Mouse (Mus musculus) forebrain, embryonic 15.5 days (tissue): ENCODE results near the gene Dync1h1. TPM values are rescaled to one million over a fixed set of nuclear protein-coding genes. Genes with fewer than 3 reads are reported as not detected.
A peak's percentile ranks its signal among the peaks of the same experiment; 100 is the strongest.

Experiments
- ATAC-seq: fragments of 200-750 bp; cut with Nextera tagmentation; replicated peaks from 2 replicates; pipeline ENCODE4 v1.8.0; 2017; ENCODE audit warnings: mild to moderate bottlenecking, moderate TSS enrichment, moderate library complexity
- H3K27ac ChIP-seq: fragments of 300-500 bp; sonication (generic); replicated peaks from 2 replicates; pipeline ENCODE4 v1.5.1; 2015; ENCODE audit warnings: mild to moderate bottlenecking, inconsistent platforms
- H3K27me3 ChIP-seq: fragments of 300-500 bp; sonication (generic); 2 replicates; pipeline ENCODE4 v1.6.1; 2015; ENCODE audit warnings: inconsistent platforms
- H3K36me3 ChIP-seq: fragments of 300-500 bp; sonication (generic); 2 replicates; pipeline ENCODE4 v1.6.1; 2015; ENCODE audit warnings: mild to moderate bottlenecking, inconsistent platforms
- H3K4me1 ChIP-seq: fragments of 300-500 bp; sonication (generic); 2 replicates; pipeline ENCODE4 v1.6.1; 2015; ENCODE audit warnings: inconsistent platforms
- H3K4me2 ChIP-seq: fragments of 300-500 bp; sonication (generic); replicated peaks from 2 replicates; pipeline ENCODE4 v1.6.1; 2015; ENCODE audit warnings: mild to moderate bottlenecking, inconsistent platforms
- H3K4me3 ChIP-seq: fragments of 300-500 bp; sonication (generic); 2 replicates; pipeline ENCODE4 v1.5.1; 2015; ENCODE audit warnings: mild to moderate bottlenecking, inconsistent platforms
- H3K9ac ChIP-seq: fragments of 300-500 bp; sonication (generic); replicated peaks from 2 replicates; pipeline ENCODE4 v1.6.1; 2015; ENCODE audit warnings: mild to moderate bottlenecking, inconsistent platforms
- H3K9me3 ChIP-seq: fragments of 300-500 bp; sonication (generic); 2 replicates; pipeline ENCODE4 v1.6.1; 2016; ENCODE audit warnings: inconsistent platforms
- WGBS: fragments of 180-500 bp; shearing (Covaris S2); methylation state at CpG from one replicate; pipeline ENCODE4 v1.1.7; 2015; ENCODE audit warnings: mixed read lengths; 5-methylcytosine and 5-hydroxymethylcytosine counted together
- polyA plus RNA-seq: library from polyadenylated mRNA; unstranded; fragments of >200 nt; fragmentation: Nextera tagmentation; extraction: Ambion mirVana; gene quantifications from 2 replicates; pipeline ENCODE4 v1.2.1, GENCODE M21; 2015

Gene Dync1h1
- polyA plus RNA-seq, 1 experiment from 2014 or later = 96.2 TPM

DNA sequence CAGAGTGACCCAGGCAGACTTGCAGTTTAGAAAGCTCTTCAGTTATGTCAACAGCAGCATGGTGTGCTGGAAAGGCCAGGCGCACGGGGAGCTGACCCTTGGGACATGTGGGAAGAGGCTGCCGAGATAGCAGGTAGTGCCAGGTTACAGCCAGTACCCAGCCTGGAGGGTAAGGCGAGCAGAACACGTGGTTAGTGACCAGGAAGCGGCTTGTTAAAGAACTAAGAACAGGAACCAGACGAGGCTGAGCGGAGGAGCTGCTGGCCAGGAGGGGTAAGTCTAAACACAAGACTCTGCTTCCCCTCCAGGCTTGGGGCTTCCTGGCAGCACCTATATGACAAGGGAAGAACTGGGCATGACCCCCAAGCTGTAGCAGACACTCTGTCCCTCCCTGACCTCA, 27.6 kb upstream of the Dync1h1 start:
- H3K9ac ChIP-seq = no peak overlapping the region
- 89% methylated on average over 8 of the region's 8 CpGs for WGBS
- no peaks in the 10 kb centered on the region for H3K9me3 ChIP-seq
- no peak overlapping the region for H3K27ac ChIP-seq
- no peak overlapping the region for H3K4me2 ChIP-seq
- ATAC-seq = no peak
- H3K4me3 ChIP-seq = no peak overlapping the region
- no peaks in the 10 kb centered on the region for H3K4me1 ChIP-seq
- H3K36me3 ChIP-seq = peaks cover 25% of the 10 kb centered on the region
- H3K27me3 ChIP-seq = no peaks in the 10 kb centered on the region

DNA sequence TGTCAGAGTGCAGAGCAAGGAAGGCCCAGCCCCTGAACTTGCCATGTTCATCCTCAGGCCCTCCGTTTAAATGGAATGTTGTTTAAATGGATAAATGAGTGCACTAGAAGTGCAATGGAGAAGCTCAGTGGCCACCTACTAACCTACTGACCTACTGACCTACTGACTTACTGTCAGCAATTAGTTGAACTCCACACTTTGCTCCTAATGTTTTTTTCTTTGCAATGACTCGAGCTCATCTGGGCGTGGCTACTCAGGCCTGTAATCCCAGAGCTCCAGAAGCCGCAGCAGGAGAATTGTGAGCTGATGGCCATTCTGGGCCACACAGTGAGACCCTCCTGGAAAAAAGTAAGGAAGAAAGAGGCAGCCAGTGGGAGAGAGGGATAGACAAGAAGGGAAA, 25.3 kb upstream of the Dync1h1 start:
- Histone ChIP-seq H3K9me3 (no peaks in the 10 kb centered on the region), H3K4me2 (no peak overlapping the region), H3K4me1 (no peaks in the 10 kb centered on the region), H3K4me3 (no peak overlapping the region), H3K9ac (no peak overlapping the region), H3K27me3 (no peaks in the 10 kb centered on the region), H3K36me3 (peaks cover 4% of the 10 kb centered on the region; the same call in 1 of the 2 replicates), H3K27ac (no peak overlapping the region)
- ATAC-seq = no peak
- WGBS = 85% methylated on average over 4 of the region's 4 CpGs

DNA sequence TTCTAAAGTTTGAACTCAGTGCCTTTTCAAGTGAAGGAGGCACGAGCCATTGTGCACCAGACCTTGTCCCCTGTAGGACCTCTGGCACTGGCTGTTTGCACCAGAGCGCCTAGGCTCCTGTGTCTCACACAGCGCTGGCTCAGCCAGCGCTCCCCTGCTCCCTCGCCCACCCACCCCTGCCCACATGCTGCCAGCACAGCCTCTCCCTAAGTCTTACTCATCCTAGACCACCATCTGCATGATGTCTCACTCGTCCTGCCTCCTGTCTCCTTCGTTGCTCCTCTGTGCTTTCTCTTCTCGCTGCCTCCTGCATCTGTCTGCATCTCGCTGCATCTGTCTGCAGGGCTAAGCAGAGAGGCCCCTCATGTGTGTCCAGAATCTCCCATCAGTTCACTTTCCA, 22.9 kb upstream of the Dync1h1 start:
- WGBS = 88% methylated on average over 9 of the region's 9 CpGs
- no peaks in the 10 kb centered on the region for H3K4me1 ChIP-seq
- no peak overlapping the region for H3K4me2 ChIP-seq
- no peaks in the 10 kb centered on the region for H3K27me3 ChIP-seq
- no peaks in the 10 kb centered on the region; the same call in 1 of the 2 replicates for H3K36me3 ChIP-seq
- no peak overlapping the region for H3K4me3 ChIP-seq
- no peak overlapping the region for H3K27ac ChIP-seq
- H3K9ac ChIP-seq = no peak overlapping the region
- no peak for ATAC-seq
- no peaks in the 10 kb centered on the region for H3K9me3 ChIP-seq

DNA sequence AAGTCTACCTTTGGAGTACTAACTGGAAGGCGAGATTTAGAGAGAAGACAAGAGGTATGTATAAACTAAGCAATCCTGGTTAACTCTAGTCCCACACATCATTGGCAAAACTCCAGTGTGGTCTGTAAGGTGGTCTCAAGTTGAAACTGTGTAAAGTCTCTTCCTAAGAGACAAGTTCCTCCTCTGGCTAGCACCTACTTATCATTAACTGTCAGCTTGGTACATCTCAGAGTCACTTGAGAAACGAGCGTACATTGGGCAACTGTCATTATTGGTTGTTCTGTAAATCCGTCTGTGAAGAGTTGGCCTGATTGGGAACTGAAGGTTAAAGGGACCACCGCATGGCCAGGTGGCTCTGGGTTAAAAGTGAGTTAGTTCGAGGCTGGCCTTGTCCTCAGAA, 12.6 kb upstream of the Dync1h1 start:
- Histone ChIP-seq H3K27me3 (no peaks in the 10 kb centered on the region), H3K27ac (no peak overlapping the region), H3K4me2 (no peak overlapping the region), H3K9ac (no peak overlapping the region), H3K9me3 (no peaks in the 10 kb centered on the region), H3K36me3 (no peaks in the 10 kb centered on the region), H3K4me1 (peaks cover 15% of the 10 kb centered on the region), H3K4me3 (no peak overlapping the region)
- 81% methylated on average over 6 of the region's 6 CpGs for WGBS
- ATAC-seq = no peak

DNA sequence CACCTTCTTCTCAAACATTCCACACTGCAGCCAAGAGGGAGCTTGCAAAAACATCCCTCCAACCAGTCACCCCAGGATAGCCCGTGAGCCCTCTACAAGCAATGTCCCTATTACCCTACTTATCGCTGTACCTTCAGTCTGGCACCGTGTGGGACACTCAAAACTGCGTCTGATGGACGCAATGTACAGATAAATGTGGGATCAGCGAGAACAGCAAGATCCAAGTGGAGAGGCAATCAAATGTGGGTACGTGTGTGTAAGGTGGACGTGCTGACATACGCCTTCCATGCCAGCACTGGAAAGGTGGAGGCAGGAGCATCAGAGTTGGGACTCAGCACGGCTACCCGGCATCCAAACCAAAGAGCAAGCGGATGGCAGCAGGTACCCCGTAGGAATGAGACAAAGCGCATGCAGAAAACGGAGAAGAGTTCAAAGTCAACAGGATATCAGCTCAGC, 10.4 kb upstream of the Dync1h1 start:
- 2% methylated on average over 15 of the region's 15 CpGs for WGBS
- Histone ChIP-seq H3K36me3 (no peaks in the 10 kb centered on the region), H3K4me2 (peak overlapping the region; percentile 93), H3K27me3 (no peaks in the 10 kb centered on the region), H3K9ac (peak overlapping the region; percentile 92), H3K9me3 (no peaks in the 10 kb centered on the region), H3K27ac (peak overlapping the region; percentile 96), H3K4me3 (peak overlapping the region; percentile 83), H3K4me1 (peaks cover 15% of the 10 kb centered on the region)
- peak; percentile 7; the same call in 1 of the 2 replicates for ATAC-seq

DNA sequence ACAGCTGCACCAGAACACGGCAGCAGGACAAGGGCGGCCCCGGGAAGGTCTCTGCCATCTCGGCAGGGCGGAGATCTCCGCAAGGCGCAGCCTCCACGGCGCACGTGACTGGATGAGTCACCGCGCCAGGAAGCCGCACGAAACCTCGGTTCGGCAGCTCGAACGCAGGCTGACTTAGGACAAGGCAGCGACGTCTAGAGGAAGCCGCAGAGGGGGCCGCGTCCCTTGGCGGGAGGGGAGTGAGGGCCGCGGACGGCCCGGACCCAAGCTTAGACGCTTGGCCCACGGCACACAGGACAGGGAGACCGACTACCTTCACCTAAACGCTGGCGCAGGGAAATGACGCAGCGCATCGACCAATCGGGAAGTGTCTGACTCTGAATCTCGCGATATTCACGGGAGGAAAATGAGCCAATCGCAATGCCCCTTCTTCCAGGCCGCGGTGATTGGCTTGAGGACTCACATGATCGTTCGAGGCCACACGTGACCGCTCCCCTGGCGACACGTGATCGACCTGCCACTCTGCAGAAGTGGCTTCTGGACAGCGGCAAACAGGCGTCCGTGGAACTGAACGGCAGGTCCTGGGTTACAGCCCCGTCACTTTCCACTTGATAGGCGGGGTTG, 9.9 kb upstream of the Dync1h1 start:
- peak; percentile 96 for ATAC-seq
- Histone ChIP-seq H3K9ac (peak overlapping the region; percentile 92), H3K4me3 (peak overlapping the region; percentile 83), H3K36me3 (no peaks in the 10 kb centered on the region), H3K27me3 (no peaks in the 10 kb centered on the region), H3K27ac (peak overlapping the region; percentile 96), H3K4me2 (peak overlapping the region; percentile 93), H3K9me3 (no peaks in the 10 kb centered on the region), H3K4me1 (peaks cover 15% of the 10 kb centered on the region)
- WGBS = under 1% methylated on average over 56 of the region's 56 CpGs

DNA sequence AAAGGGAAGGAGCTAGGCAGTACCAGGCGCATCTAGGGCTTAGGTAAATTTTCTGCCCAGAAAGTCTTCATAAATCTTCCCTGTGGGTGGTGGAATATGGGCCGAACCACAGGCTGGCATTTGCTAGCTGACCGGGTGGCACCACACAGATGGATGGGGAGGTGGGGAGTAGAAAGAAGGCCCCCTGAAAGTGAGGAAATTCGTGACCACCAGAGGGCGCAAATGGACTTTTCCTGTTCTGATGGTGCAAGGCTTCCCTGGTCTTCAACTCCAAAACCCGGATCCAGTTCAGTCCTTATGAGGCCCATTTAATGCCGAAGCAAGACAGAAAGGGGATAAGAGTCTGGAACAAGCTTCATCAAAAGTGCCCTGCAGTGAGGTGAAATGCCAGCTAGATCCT, 2.7 kb upstream of the Dync1h1 start:
- H3K4me1 ChIP-seq = peaks cover 25% of the 10 kb centered on the region
- no peaks in the 10 kb centered on the region for H3K27me3 ChIP-seq
- H3K36me3 ChIP-seq = no peaks in the 10 kb centered on the region
- ATAC-seq = no peak
- WGBS = 6% methylated on average over 7 of the region's 7 CpGs
- no peak overlapping the region for H3K4me3 ChIP-seq
- H3K4me2 ChIP-seq = no peak overlapping the region
- H3K9me3 ChIP-seq = no peaks in the 10 kb centered on the region
- H3K9ac ChIP-seq = no peak overlapping the region
- no peak overlapping the region for H3K27ac ChIP-seq

DNA sequence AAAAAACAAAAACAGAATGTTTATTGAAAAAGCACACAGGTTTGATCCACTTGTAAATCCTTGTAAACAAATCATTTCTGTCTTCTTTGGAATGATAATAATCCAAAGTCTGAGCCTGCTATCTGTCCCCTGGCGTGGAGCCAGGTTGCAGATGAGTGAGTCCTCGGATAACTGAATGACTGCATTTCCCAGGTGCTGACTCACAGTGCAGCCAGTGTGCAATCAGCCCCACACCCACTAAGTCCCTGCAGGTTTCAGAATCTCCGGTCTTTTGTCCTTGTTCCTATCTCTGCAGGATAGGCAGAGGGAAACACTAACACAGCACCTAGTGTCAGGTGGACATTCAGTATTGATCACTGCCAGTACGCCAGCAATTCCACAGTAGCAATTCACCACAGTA, 1.5 kb upstream of the Dync1h1 start:
- H3K4me2 ChIP-seq = no peak overlapping the region
- H3K9me3 ChIP-seq = no peaks in the 10 kb centered on the region
- no peaks in the 10 kb centered on the region for H3K36me3 ChIP-seq
- no peak overlapping the region for H3K4me3 ChIP-seq
- WGBS = 64% methylated on average over 4 of the region's 4 CpGs
- peaks cover 35% of the 10 kb centered on the region for H3K4me1 ChIP-seq
- no peak overlapping the region for H3K9ac ChIP-seq
- no peak for ATAC-seq
- no peaks in the 10 kb centered on the region for H3K27me3 ChIP-seq
- no peak overlapping the region for H3K27ac ChIP-seq

DNA sequence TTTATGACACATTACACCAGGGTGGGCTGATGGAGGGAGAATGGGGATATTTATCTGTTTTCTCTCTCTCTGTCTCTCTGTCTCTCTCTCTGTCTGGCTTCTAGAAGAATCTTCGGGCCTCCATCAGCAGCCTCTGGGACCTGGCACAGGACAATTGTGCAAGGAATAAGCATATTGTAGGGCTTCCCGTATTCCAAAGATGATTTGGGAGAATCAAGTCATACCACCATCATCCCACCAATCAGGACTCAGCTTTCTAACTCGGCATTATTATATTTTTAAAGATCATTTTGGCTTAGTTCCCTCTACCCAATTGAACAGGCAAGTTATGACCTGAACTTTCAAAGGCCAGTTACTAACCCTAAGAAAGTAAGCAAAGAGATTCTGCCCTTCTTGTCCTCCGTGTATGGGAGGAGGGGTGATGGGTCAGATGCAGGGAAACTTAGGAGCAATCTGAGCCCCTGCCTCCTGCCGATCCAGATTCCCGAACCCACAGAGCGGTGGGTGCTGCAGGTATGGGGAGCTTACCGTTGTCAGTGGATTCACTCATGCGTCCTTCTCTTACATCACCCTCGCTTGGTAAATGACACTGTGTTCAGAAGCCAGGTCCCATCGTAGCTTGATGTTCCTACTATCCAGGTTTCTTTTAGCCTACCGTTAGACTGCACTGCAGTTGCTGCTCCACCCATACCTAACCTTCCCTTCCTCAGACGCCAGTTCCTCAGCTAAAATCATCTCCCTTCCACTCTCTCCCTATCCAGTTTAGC, 844 bp upstream of the Dync1h1 start:
- peaks cover 37% of the 10 kb centered on the region for H3K4me1 ChIP-seq
- H3K27me3 ChIP-seq = no peaks in the 10 kb centered on the region
- ATAC-seq = no peak; the same call in 1 of the 2 replicates
- peak overlapping the region; percentile 77 for H3K4me2 ChIP-seq
- 55% methylated on average over 13 of the region's 13 CpGs for WGBS
- H3K36me3 ChIP-seq = no peaks in the 10 kb centered on the region
- peak overlapping the region; percentile 68 for H3K4me3 ChIP-seq
- no peaks in the 10 kb centered on the region for H3K9me3 ChIP-seq
- H3K9ac ChIP-seq = peak overlapping the region; percentile 96
- H3K27ac ChIP-seq = no peak overlapping the region

DNA sequence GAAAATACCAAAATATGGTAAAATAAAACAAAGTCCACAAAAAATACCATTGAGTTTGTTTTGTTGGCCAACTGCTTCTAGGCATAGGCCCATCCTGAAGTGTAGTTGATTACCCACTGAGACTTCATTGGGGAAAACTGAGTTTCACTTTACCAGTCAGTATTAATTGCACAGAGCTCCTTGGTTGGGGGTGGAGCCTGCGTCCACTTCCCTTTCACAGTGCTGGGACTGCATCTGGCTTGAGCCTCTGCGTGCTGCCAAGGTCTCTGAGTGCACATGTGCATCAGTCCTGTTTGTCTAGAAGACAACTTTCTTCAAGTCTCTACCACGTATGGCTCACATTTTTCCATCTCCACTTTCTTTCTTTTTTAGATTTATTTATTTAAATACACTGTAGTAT, 4.9 kb downstream of the Dync1h1 start:
- no peak overlapping the region for H3K4me2 ChIP-seq
- WGBS = 88% methylated on average over 3 of the region's 3 CpGs

DNA sequence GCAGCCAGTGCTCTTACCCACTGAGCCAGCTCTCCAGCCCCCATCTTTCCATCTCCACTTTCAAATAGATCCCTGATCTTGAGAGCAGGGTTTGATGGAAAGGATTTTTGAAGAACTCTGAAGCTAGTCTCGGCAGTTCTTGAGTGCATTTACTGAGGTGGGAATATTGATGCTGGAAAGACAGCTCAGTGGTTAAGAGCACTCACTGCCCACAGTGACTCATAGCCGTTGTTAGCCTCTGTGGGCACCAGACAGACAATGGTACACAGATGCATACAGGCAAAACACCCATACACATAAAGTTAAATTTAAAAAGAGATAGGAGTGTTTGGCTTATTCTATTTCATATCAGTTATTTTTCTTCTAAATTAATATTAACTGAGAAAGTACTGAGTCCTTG, 5.4 kb downstream of the Dync1h1 start:
- no peaks in the 10 kb centered on the region for H3K27me3 ChIP-seq
- peaks cover 26% of the 10 kb centered on the region for H3K4me1 ChIP-seq
- H3K36me3 ChIP-seq = peaks cover 2% of the 10 kb centered on the region; the same call in 1 of the 2 replicates
- H3K9ac ChIP-seq = no peak overlapping the region
- H3K9me3 ChIP-seq = no peaks in the 10 kb centered on the region
- no peak overlapping the region for H3K4me3 ChIP-seq
- H3K4me2 ChIP-seq = no peak overlapping the region
- no peak overlapping the region for H3K27ac ChIP-seq
- 79% methylated on average over 2 of the region's 2 CpGs for WGBS
- no peak for ATAC-seq

More for the DNA sequence above, 4.9 kb downstream of the Dync1h1 start:
- Histone ChIP-seq H3K27me3 (no peaks in the 10 kb centered on the region), H3K9me3 (no peaks in the 10 kb centered on the region), H3K4me3 (no peak overlapping the region), H3K36me3 (peaks cover 2% of the 10 kb centered on the region; the same call in 1 of the 2 replicates), H3K27ac (no peak overlapping the region), H3K4me1 (peaks cover 26% of the 10 kb centered on the region), H3K9ac (no peak overlapping the region)
- ATAC-seq = no peak

DNA sequence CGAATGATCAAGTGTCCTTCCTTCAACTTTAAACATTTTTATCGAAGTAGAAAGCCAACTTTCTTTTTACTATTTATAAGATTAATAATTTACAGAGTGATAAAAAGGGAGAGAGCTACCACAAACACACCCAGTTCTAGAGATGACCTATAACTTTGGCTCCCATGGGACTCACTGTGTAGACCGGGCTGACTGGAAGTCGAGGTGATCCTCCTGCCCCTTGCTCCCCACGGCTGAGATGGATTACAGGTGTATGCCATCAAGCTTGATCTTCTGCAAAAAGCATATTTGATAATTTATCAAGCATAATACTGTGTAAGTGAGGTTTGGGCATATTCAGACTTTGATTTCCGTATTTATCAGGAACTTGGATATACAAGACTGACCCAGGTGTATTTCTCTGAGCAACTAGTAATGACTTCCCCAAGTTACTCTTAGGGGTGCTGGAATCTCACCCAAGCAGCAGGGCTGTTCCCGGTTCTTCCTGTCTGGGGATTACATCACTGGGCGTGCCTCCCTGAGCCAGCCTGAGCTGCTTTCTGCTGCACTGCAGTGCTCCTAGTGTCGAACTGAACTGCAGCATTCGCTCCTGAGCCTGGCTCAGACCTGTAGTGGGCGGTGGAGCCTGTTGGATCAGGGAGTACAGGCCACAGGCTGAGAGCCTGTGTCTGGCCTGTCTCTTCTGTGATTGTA, 7.4 kb downstream of the Dync1h1 start:
- no peak overlapping the region for H3K4me2 ChIP-seq
- peaks cover 12% of the 10 kb centered on the region for H3K4me1 ChIP-seq
- no peak overlapping the region for H3K9ac ChIP-seq
- no peak overlapping the region for H3K4me3 ChIP-seq
- peaks cover 14% of the 10 kb centered on the region for H3K36me3 ChIP-seq
- ATAC-seq = no peak
- no peaks in the 10 kb centered on the region for H3K27me3 ChIP-seq
- 76% methylated on average over 11 of the region's 11 CpGs for WGBS
- H3K27ac ChIP-seq = no peak overlapping the region
- no peaks in the 10 kb centered on the region for H3K9me3 ChIP-seq
